Mouse (Mus musculus) hindbrain, embryonic 11.5 days (tissue): ENCODE measurements around the gene Kcnc3. TPM values are rescaled to one million over a fixed set of nuclear protein-coding genes. Genes with fewer than 3 reads are reported as not detected.
A peak's percentile ranks its signal among the peaks of the same experiment; 100 is the strongest.

ENCODE experiments used
- ATAC-seq: fragments of 200-750 bp; cut with Nextera tagmentation; 2 replicates; pipeline ENCODE4 v1.8.0; 2017; ENCODE audit warnings: mild to moderate bottlenecking, moderate TSS enrichment, moderate library complexity; ENCODE audit not compliant: low FRiP score
- DNase-seq: peaks from one replicate; pipeline ENCODE4 v3.0.0-alpha.2; 2015; ENCODE audit warnings: low spot score
- H3K27ac ChIP-seq: fragments of 300-500 bp; sonication (generic); 2 replicates; pipeline ENCODE4 v1.5.1; 2014; ENCODE audit warnings: mild to moderate bottlenecking, low read depth, low read length
- H3K27me3 ChIP-seq: fragments of 300-500 bp; sonication (generic); 2 replicates; pipeline ENCODE4 v1.6.1; 2014; ENCODE audit warnings: mild to moderate bottlenecking, low read length, moderate library complexity, mixed read lengths; ENCODE audit not compliant: control insufficient read depth, insufficient read depth
- H3K36me3 ChIP-seq: fragments of 300-500 bp; sonication (generic); 2 replicates; pipeline ENCODE4 v1.6.1; 2014; ENCODE audit warnings: mild to moderate bottlenecking, low read length, moderate library complexity, mixed read lengths; ENCODE audit not compliant: control insufficient read depth, insufficient read depth
- H3K4me1 ChIP-seq: fragments of 300-500 bp; sonication (generic); replicated peaks from 2 replicates; pipeline ENCODE4 v1.6.1; 2014; ENCODE audit warnings: low read length, mixed read lengths; ENCODE audit not compliant: control insufficient read depth, insufficient read depth
- H3K4me2 ChIP-seq: fragments of 300-500 bp; sonication (generic); replicated peaks from 2 replicates; pipeline ENCODE4 v1.6.1; 2014; ENCODE audit warnings: mild to moderate bottlenecking, low read depth, low read length
- H3K4me3 ChIP-seq: fragments of 300-500 bp; sonication (generic); 2 replicates; pipeline ENCODE4 v1.5.1; 2014; ENCODE audit warnings: low read depth, low read length
- H3K9ac ChIP-seq: fragments of 300-500 bp; sonication (generic); 2 replicates; pipeline ENCODE4 v1.6.1; 2014; ENCODE audit warnings: low read depth, low read length
- H3K9me3 ChIP-seq: fragments of 300-500 bp; sonication (generic); 2 replicates; pipeline ENCODE4 v1.6.1; 2016; ENCODE audit warnings: low read length; ENCODE audit not compliant: control insufficient read depth
- WGBS: fragments of 180-500 bp; shearing (Covaris S2); extraction: QIAGEN DNeasy Blood & Tissue Kit; methylation state at CpG from one replicate; pipeline ENCODE4 v1.1.7; 2014; 5-methylcytosine and 5-hydroxymethylcytosine counted together
- polyA plus RNA-seq: library from polyadenylated mRNA; unstranded; fragments of >200 nt; fragmentation: Nextera tagmentation; extraction: Ambion mirVana; gene quantifications from 2 replicates; pipeline ENCODE4 v1.2.1, GENCODE M21; 2014

Kcnc3 gene
- polyA plus RNA-seq, 1 experiment from 2014 or later, result 2.1 TPM

DNA sequence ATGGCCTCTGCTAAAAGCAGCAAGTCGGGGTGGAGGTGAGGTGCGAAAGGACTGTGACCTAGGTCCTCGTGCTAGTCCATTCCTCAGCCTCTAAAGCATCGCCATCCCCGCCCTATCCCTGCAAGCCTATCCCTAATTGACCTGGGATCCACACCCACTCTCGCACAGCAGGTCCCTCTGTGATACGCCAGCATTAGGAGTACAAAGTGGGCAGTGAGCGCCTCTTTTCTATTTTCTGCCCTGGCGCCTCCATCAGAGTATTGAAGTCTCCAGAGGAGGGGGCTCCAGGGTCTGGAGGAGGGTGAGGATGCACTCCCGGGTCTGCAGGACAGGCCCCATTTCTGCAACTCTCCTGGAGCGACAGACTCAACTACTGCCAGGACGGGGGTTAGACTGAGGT lies 2.1 kb upstream of the Kcnc3 start:
- Histone ChIP-seq H3K9me3 (no peaks in the 10 kb centered on the region), H3K9ac (peak overlapping the region; percentile 47), H3K27me3 (peaks cover 36% of the 10 kb centered on the region), H3K4me3 (peak overlapping the region; percentile 28), H3K4me1 (peaks cover 19% of the 10 kb centered on the region), H3K36me3 (no peaks in the 10 kb centered on the region), H3K4me2 (peak overlapping the region; percentile 99), H3K27ac (no peak overlapping the region)
- DNase-seq (peak; percentile 16), ATAC-seq (no peak)
- 11% methylated on average over 12 of the region's 12 CpGs for WGBS

DNA sequence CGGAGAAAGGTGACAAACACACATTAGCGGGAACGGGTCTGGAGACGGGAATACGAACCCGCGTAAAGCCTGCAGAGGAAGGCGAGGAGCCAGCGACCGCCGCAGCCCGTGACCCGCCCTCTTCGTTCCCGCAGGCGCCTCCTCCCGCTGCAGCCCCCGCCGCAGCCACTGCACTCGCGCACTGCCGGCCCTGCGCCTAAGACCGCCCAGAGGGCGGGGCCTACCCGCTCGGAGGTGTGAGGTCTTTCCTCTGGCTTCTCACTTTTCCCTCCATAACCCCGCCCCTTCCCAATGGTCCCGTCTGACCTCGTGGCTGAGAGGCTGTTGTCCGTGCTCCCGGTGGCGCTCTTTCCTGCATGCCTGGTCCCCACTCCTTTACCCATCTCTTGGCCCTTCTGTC lies 1.3 kb upstream of the Kcnc3 start:
- peak; percentile 89 for DNase-seq
- peaks cover 19% of the 10 kb centered on the region for H3K4me1 ChIP-seq
- WGBS, result under 1% methylated on average over 23 of the region's 33 CpGs
- H3K9ac ChIP-seq, result peak overlapping the region; percentile 47
- H3K9me3 ChIP-seq, result no peaks in the 10 kb centered on the region
- peaks cover 39% of the 10 kb centered on the region for H3K27me3 ChIP-seq
- peak overlapping the region; percentile 99 for H3K4me2 ChIP-seq
- peak; percentile 30 for ATAC-seq
- H3K36me3 ChIP-seq, result no peaks in the 10 kb centered on the region
- peak overlapping the region; percentile 28 for H3K4me3 ChIP-seq
- H3K27ac ChIP-seq, result no peak overlapping the region

DNA sequence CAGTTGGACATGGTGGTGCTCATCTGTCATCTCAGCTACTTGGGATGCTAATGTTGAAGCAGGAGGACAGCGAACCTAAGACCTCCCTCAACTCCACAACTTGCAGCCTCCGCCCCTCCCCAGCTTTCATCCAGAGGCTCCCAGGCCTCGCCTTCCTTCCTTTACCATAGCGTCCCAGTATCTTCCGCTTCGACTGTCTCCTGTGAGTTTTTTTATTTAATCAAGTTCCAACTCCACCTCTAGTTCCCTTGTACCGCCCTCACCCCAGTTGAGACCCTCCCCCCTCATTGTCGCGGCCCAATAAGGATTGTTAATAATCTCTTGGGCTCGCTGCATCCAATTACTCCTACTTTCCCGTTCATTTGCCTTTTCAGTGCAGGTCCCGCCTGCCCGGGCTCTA lies 518 bp upstream of the Kcnc3 start:
- 0 out of 2 replicates have a peak overlapping the region, but pooled peaks have one; percentile 0 for H3K4me3 ChIP-seq
- no peak for ATAC-seq
- peak; percentile 39 for DNase-seq
- no peaks in the 10 kb centered on the region for H3K9me3 ChIP-seq
- no peak overlapping the region for H3K9ac ChIP-seq
- H3K27ac ChIP-seq, result no peak overlapping the region
- H3K27me3 ChIP-seq, result peaks cover 39% of the 10 kb centered on the region
- H3K36me3 ChIP-seq, result no peaks in the 10 kb centered on the region
- H3K4me1 ChIP-seq, result peaks cover 19% of the 10 kb centered on the region
- WGBS, result 2% methylated on average over 13 of the region's 13 CpGs
- H3K4me2 ChIP-seq, result peak overlapping the region; percentile 99

DNA sequence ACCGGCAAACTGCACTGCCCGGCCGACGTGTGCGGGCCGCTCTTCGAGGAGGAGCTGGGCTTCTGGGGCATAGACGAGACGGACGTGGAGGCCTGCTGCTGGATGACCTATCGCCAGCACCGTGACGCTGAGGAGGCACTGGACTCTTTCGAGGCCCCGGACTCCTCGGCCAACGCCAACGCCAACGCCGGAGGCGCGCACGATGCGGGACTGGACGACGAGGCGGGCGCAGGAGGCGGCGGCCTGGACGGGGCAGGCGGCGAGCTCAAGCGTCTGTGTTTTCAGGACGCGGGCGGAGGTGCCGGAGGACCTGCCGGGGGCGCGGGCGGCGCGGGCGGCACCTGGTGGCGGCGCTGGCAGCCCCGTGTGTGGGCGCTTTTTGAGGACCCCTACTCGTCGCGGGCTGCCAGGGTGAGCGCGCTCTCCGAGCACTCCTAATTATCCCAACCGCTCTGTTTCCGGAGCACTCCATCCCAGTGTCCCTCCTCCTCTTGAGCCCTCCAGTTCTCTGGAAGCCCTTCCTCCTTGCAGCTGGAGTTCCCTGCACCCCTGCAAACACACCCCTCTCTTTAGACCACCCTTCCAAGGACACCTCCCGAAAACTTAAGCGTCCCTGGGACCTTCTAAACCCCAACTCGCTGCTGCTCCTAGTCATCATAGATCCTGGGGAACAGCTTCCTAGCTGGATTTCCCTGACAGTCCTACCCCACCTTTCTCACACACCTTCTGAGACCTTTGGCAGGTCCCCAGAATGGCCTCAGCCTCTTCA lies 1.1 kb downstream of the Kcnc3 start:
- DNase-seq (peak; percentile 29), ATAC-seq (no peak)
- peaks cover 19% of the 10 kb centered on the region for H3K4me1 ChIP-seq
- H3K9ac ChIP-seq, result peak overlapping the region; percentile 64
- no peaks in the 10 kb centered on the region for H3K36me3 ChIP-seq
- H3K9me3 ChIP-seq, result no peaks in the 10 kb centered on the region
- under 1% methylated on average over 50 of the region's 60 CpGs for WGBS
- H3K27me3 ChIP-seq, result peaks cover 38% of the 10 kb centered on the region
- peak overlapping the region; percentile 62 for H3K4me3 ChIP-seq
- peak overlapping the region; percentile 99 for H3K4me2 ChIP-seq
- H3K27ac ChIP-seq, result no peak overlapping the region; the same call in 1 of the 2 replicates

DNA sequence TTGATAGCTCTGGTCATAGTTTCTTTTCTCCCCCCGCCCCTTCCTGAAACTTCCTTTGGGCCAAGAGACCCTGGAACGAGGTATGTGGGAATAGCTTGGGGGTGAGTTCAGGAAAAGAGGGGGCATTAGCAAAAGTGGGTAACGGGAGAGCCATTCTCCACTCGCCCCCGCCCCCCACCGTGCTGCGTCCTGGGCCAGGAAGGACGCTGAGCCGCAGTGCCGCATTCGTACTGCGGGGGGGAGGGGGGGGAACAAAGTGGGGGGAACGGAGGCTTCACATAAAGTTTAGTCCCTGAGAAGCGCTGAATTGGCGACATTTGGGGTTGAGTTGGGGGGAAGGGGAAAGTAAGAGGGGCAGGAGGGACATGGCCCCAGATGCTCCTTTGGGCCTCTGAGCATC lies 2.6 kb downstream of the Kcnc3 start:
- ATAC-seq (no peak), DNase-seq (no peak)
- Histone ChIP-seq H3K27me3 (peaks cover 30% of the 10 kb centered on the region), H3K9ac (no peak overlapping the region), H3K4me3 (0 out of 2 replicates have a peak overlapping the region, but pooled peaks have one; percentile 7), H3K4me2 (peak overlapping the region; percentile 39), H3K27ac (no peak overlapping the region), H3K36me3 (no peaks in the 10 kb centered on the region), H3K9me3 (no peaks in the 10 kb centered on the region), H3K4me1 (peaks cover 19% of the 10 kb centered on the region)
- 3% methylated on average over 15 of the region's 15 CpGs for WGBS

DNA sequence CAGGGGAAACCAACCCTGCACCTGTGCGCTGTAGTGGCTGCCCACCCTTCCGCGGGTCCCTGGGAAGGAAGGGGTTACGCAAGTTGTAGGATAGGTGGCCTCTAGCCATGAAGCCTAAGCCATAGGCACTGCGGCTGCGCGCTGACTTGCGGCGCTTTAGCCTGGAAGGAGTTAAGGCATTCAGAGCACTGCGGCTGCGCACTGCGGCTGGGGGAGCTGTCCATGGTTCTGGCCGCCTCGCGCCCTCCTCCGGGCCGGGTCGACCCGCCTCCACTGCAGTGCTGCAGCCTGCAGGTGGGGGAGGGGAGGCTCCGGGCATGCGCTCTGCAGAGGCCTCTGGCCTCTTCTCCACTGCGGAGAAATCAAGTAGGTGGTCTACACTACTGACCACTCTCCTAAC lies 3.3 kb downstream of the Kcnc3 start:
- Histone ChIP-seq H3K9ac (no peak overlapping the region), H3K27ac (peak overlapping the region; percentile 43; the same call in 1 of the 2 replicates), H3K4me3 (0 out of 2 replicates have a peak overlapping the region, but pooled peaks have one; percentile 9), H3K27me3 (peaks cover 25% of the 10 kb centered on the region), H3K9me3 (no peaks in the 10 kb centered on the region), H3K4me2 (peak overlapping the region; percentile 39), H3K36me3 (no peaks in the 10 kb centered on the region), H3K4me1 (peaks cover 15% of the 10 kb centered on the region)
- peak; percentile 96 for DNase-seq
- 2% methylated on average over 20 of the region's 22 CpGs for WGBS
- peak; percentile 46 for ATAC-seq

DNA sequence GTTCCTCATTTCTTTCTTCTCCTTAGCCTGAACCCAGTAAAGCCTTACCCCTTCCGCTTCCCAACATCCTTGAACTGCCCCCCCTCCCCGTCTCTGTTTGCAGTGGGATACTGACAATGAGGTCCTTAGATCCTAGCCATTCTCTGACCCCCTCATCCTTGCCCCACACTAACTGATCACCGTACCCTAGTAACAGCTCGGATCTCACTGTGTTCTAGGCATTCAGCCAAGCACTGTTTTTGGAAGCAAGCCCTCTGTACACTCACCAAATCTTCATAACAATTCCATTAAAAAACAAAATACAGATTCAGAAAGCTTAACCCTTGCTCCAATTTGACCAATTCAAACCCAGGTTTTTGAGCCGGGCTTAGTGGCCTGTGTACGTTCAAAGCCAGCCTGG lies 3.8 kb downstream of the Kcnc3 start:
- Histone ChIP-seq H3K4me1 (peaks cover 15% of the 10 kb centered on the region), H3K4me2 (peak overlapping the region; percentile 39; the same call in 1 of the 2 replicates), H3K4me3 (no peak overlapping the region), H3K27me3 (peaks cover 25% of the 10 kb centered on the region), H3K36me3 (no peaks in the 10 kb centered on the region), H3K9ac (no peak overlapping the region), H3K27ac (peak overlapping the region; percentile 43; the same call in 1 of the 2 replicates), H3K9me3 (no peaks in the 10 kb centered on the region)
- no peak for ATAC-seq
- no peak for DNase-seq
- 71% methylated on average over 6 of the region's 6 CpGs for WGBS

DNA sequence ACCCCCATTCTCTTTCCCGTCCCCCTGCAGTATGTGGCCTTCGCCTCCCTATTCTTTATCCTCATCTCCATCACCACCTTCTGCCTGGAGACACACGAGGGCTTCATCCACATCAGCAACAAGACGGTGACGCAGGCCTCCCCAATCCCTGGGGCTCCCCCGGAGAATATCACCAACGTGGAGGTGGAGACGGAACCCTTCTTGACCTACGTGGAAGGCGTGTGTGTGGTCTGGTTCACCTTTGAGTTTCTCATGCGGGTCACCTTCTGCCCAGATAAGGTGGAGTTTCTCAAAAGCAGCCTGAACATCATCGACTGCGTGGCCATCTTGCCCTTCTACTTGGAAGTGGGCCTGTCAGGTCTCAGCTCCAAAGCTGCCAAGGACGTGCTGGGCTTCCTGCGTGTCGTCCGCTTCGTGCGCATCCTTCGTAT lies 4.7 kb downstream of the Kcnc3 start:
- H3K4me3 ChIP-seq, result no peak overlapping the region
- H3K27ac ChIP-seq, result no peak overlapping the region
- no peaks in the 10 kb centered on the region for H3K36me3 ChIP-seq
- H3K4me2 ChIP-seq, result no peak overlapping the region
- no peak overlapping the region for H3K9ac ChIP-seq
- 94% methylated on average over 20 of the region's 20 CpGs for WGBS
- peaks cover 15% of the 10 kb centered on the region for H3K4me1 ChIP-seq
- peaks cover 25% of the 10 kb centered on the region for H3K27me3 ChIP-seq
- no peak for ATAC-seq
- no peak for DNase-seq
- no peaks in the 10 kb centered on the region for H3K9me3 ChIP-seq

DNA sequence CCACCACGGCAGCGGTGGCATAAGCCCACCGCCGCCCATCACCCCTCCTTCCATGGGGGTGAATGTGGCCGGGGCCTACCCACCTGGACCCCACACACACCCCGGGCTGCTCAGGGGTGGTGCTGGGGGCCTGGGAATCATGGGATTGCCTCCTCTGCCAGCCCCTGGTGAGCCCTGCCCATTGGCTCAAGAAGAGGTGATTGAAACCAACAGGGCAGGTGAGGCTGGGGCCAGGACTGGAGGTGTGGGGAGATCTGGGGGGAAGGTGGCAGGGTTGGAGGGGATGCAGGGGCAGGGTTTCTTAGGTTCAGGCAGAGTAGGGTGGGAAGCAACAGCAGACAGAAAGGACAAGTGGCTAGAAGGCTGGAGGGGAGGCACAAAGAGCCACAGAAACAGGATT lies 5.6 kb downstream of the Kcnc3 start:
- H3K9me3 ChIP-seq, result no peaks in the 10 kb centered on the region
- ATAC-seq, result no peak
- H3K27ac ChIP-seq, result no peak overlapping the region
- DNase-seq, result no peak
- 86% methylated on average over 5 of the region's 6 CpGs for WGBS
- peaks cover 29% of the 10 kb centered on the region for H3K27me3 ChIP-seq
- H3K4me1 ChIP-seq, result peaks cover 15% of the 10 kb centered on the region
- no peak overlapping the region for H3K4me2 ChIP-seq
- H3K4me3 ChIP-seq, result no peak overlapping the region
- no peaks in the 10 kb centered on the region for H3K36me3 ChIP-seq
- no peak overlapping the region for H3K9ac ChIP-seq
